Mouse (Mus musculus) kidney, embryonic 16.5 days (tissue): ENCODE results near the gene Galntl6. TPM values are rescaled to one million over a fixed set of nuclear protein-coding genes. Genes with fewer than 3 reads are reported as not detected.

Experiments
- ATAC-seq: fragments of 200-750 bp; cut with Nextera tagmentation; 2 replicates; pipeline ENCODE4 v1.8.0; 2017; ENCODE audit warnings: moderate TSS enrichment; ENCODE audit not compliant: low FRiP score, low TSS enrichment
- H3K27ac ChIP-seq: fragments of 300-500 bp; sonication (generic); 2 replicates; pipeline ENCODE4 v1.5.1; 2014; ENCODE audit warnings: low read length
- H3K27me3 ChIP-seq: fragments of 300-500 bp; sonication (generic); 2 replicates; pipeline ENCODE4 v1.6.1; 2014; ENCODE audit warnings: low read length, control low read depth, mixed read lengths; ENCODE audit not compliant: insufficient read depth
- H3K36me3 ChIP-seq: fragments of 300-500 bp; sonication (generic); 2 replicates; pipeline ENCODE4 v1.6.1; 2014; ENCODE audit warnings: low read length, control low read depth, mixed read lengths; ENCODE audit not compliant: insufficient read depth
- H3K4me1 ChIP-seq: fragments of 300-500 bp; sonication (generic); 2 replicates; pipeline ENCODE4 v1.6.1; 2014; ENCODE audit warnings: low read length, control low read depth, mixed read lengths; ENCODE audit not compliant: insufficient read depth
- H3K4me2 ChIP-seq: fragments of 300-500 bp; sonication (generic); replicated peaks from 2 replicates; pipeline ENCODE4 v1.6.1; 2014; ENCODE audit warnings: low read depth, low read length
- H3K4me3 ChIP-seq: fragments of 300-500 bp; sonication (generic); 2 replicates; pipeline ENCODE4 v1.5.1; 2014; ENCODE audit warnings: mild to moderate bottlenecking, low read length
- H3K9ac ChIP-seq: fragments of 300-500 bp; sonication (generic); replicated peaks from 2 replicates; pipeline ENCODE4 v1.6.1; 2014; ENCODE audit warnings: low read length
- H3K9me3 ChIP-seq: fragments of 300-500 bp; sonication (generic); 2 replicates; pipeline ENCODE4 v1.6.1; 2016; ENCODE audit warnings: low read length, control low read depth
- WGBS: fragments of 180-500 bp; shearing (Covaris S2); extraction: QIAGEN DNeasy Blood & Tissue Kit; methylation state at CpG from one replicate; pipeline ENCODE4 v1.1.7; 2014; 5-methylcytosine and 5-hydroxymethylcytosine counted together
- polyA plus RNA-seq: library from polyadenylated mRNA; unstranded; fragments of >200 nt; fragmentation: Nextera tagmentation; extraction: Ambion mirVana; gene quantifications from 2 replicates; pipeline ENCODE4 v1.2.1, GENCODE M21; 2015

Galntl6 gene
- polyA plus RNA-seq: 1.4 and 1.8 TPM in 2 replicates

GRCm38 (mm10) chr8:58912196-58912839, at the start of gene Galntl6:
Gene Galntl6 (minus strand): TSS chr8:58912640.
- Histone ChIP-seq H3K27ac (0 out of 2 replicates have a peak within 1 kb of the TSS, but pooled peaks have one; percentile 14), H3K4me2 (peak within 1 kb of the TSS; percentile 99), H3K9ac (peak within 1 kb of the TSS; percentile 63), H3K36me3 (no peaks in the 10 kb centered on the region), H3K4me1 (no peaks in the 10 kb centered on the region), H3K9me3 (no peaks in the 10 kb centered on the region), H3K4me3 (peak within 1 kb of the TSS; percentile 64), H3K27me3 (peaks cover 2% of the 10 kb centered on the region; the same call in 1 of the 2 replicates)
- under 1% methylated on average over 37 of the region's 37 CpGs for WGBS
- peak; percentile 73 for ATAC-seq

GRCm38 (mm10) chr8:58957195-58957739, 44.8 kb upstream of the Galntl6 start:
- H3K27me3 ChIP-seq: no peaks in the 10 kb centered on the region
- 86% methylated on average over 5 of the region's 5 CpGs for WGBS
- no peak overlapping the region for H3K4me2 ChIP-seq
- no peak for ATAC-seq
- H3K4me1 ChIP-seq: no peaks in the 10 kb centered on the region
- no peak overlapping the region for H3K27ac ChIP-seq
- H3K9me3 ChIP-seq: no peaks in the 10 kb centered on the region
- no peak overlapping the region for H3K4me3 ChIP-seq
- no peaks in the 10 kb centered on the region for H3K36me3 ChIP-seq
- no peak overlapping the region for H3K9ac ChIP-seq

GRCm38 (mm10) chr8:58943773-58944172, 31.3 kb upstream of the Galntl6 start:
- no peaks in the 10 kb centered on the region for H3K27me3 ChIP-seq
- H3K9me3 ChIP-seq: no peaks in the 10 kb centered on the region
- H3K4me2 ChIP-seq: no peak overlapping the region
- H3K4me1 ChIP-seq: no peaks in the 10 kb centered on the region
- H3K27ac ChIP-seq: no peak overlapping the region
- no peaks in the 10 kb centered on the region for H3K36me3 ChIP-seq
- no peak overlapping the region for H3K4me3 ChIP-seq
- H3K9ac ChIP-seq: no peak overlapping the region
- ATAC-seq: no peak
- 89% methylated on average over 4 of the region's 4 CpGs for WGBS

GRCm38 (mm10) chr8:58931066-58931465, 18.6 kb upstream of the Galntl6 start:
- Histone ChIP-seq H3K4me2 (no peak overlapping the region), H3K4me1 (no peaks in the 10 kb centered on the region), H3K9ac (no peak overlapping the region), H3K36me3 (no peaks in the 10 kb centered on the region), H3K9me3 (no peaks in the 10 kb centered on the region), H3K4me3 (no peak overlapping the region), H3K27me3 (no peaks in the 10 kb centered on the region), H3K27ac (no peak overlapping the region)
- ATAC-seq: no peak
- WGBS: 65% methylated on average over 1 of the region's 1 CpGs

GRCm38 (mm10) chr8:58915142-58915541, 2.7 kb upstream of the Galntl6 start:
- no peak for ATAC-seq
- no peaks in the 10 kb centered on the region for H3K9me3 ChIP-seq
- no peaks in the 10 kb centered on the region for H3K4me1 ChIP-seq
- H3K4me3 ChIP-seq: no peak overlapping the region
- no peak overlapping the region for H3K9ac ChIP-seq
- WGBS: 39% methylated on average over 2 of the region's 2 CpGs
- no peak overlapping the region for H3K27ac ChIP-seq
- no peak overlapping the region for H3K4me2 ChIP-seq
- peaks cover 2% of the 10 kb centered on the region; the same call in 1 of the 2 replicates for H3K27me3 ChIP-seq
- no peaks in the 10 kb centered on the region for H3K36me3 ChIP-seq

- Histone ChIP-seq H3K4me2 (peak overlapping the region; percentile 99), H3K4me3 (no peak overlapping the region), H3K9me3 (no peaks in the 10 kb centered on the region), H3K27ac (no peak overlapping the region), H3K27me3 (peaks cover 2% of the 10 kb centered on the region; the same call in 1 of the 2 replicates), H3K36me3 (no peaks in the 10 kb centered on the region), H3K4me1 (no peaks in the 10 kb centered on the region), H3K9ac (no peak overlapping the region)
- WGBS: 85% methylated on average over 2 of the region's 3 CpGs
- peak; percentile 55; the same call in 1 of the 2 replicates for ATAC-seq
Observed at GRCm38 (mm10) chr8:58913640-58913968, 1.2 kb upstream of the Galntl6 start.

GRCm38 (mm10) chr8:58912840-58913639, 600 bp upstream of the Galntl6 start:
- Histone ChIP-seq H3K27me3 (peaks cover 2% of the 10 kb centered on the region; the same call in 1 of the 2 replicates), H3K4me1 (no peaks in the 10 kb centered on the region), H3K9me3 (no peaks in the 10 kb centered on the region), H3K27ac (0 out of 2 replicates have a peak overlapping the region, but pooled peaks have one; percentile 14), H3K4me2 (peak overlapping the region; percentile 99), H3K9ac (peak overlapping the region; percentile 63), H3K4me3 (peak overlapping the region; percentile 64), H3K36me3 (no peaks in the 10 kb centered on the region)
- 2% methylated on average over 30 of the region's 30 CpGs for WGBS
- peak; percentile 72 for ATAC-seq

GRCm38 (mm10) chr8:58911677-58912076, 763 bp downstream of the Galntl6 start, which contains the start of gene BC030500:
Gene BC030500 (plus strand): TSS chr8:58911755.
- no peaks in the 10 kb centered on the region for H3K9me3 ChIP-seq
- no peaks in the 10 kb centered on the region for H3K4me1 ChIP-seq
- WGBS: 7% methylated on average over 14 of the region's 14 CpGs
- peak within 1 kb of the TSS; percentile 99 for H3K4me2 ChIP-seq
- peaks cover 2% of the 10 kb centered on the region; the same call in 1 of the 2 replicates for H3K27me3 ChIP-seq
- no peak within 1 kb of the TSS for H3K27ac ChIP-seq
- no peaks in the 10 kb centered on the region for H3K36me3 ChIP-seq
- H3K4me3 ChIP-seq: peak within 1 kb of the TSS; percentile 64
- peak within 1 kb of the TSS; percentile 63 for H3K9ac ChIP-seq
- no peak for ATAC-seq

GRCm38 (mm10) chr8:58904465-58904864, 8.0 kb downstream of the Galntl6 start:
- H3K27ac ChIP-seq: no peak overlapping the region
- H3K4me2 ChIP-seq: no peak overlapping the region
- H3K4me3 ChIP-seq: no peak overlapping the region
- 42% methylated on average over 2 of the region's 2 CpGs for WGBS
- H3K36me3 ChIP-seq: no peaks in the 10 kb centered on the region
- H3K9me3 ChIP-seq: no peaks in the 10 kb centered on the region
- no peaks in the 10 kb centered on the region for H3K4me1 ChIP-seq
- no peak overlapping the region for H3K9ac ChIP-seq
- ATAC-seq: no peak
- H3K27me3 ChIP-seq: no peaks in the 10 kb centered on the region
